Mouse (Mus musculus) stomach, embryonic 14.5 days (tissue): ENCODE results near the gene Brsk1. TPM values are rescaled to one million over a fixed set of nuclear protein-coding genes. Genes with fewer than 3 reads are reported as not detected.

ENCODE experiments used
- ATAC-seq: fragments of 200-750 bp; cut with Nextera tagmentation; 2 replicates; pipeline ENCODE4 v1.8.0; 2017; ENCODE audit warnings: low read depth, moderate TSS enrichment; ENCODE audit not compliant: insufficient number of reproducible peaks, insufficient read depth, low FRiP score
- H3K27ac ChIP-seq: fragments of 300-500 bp; sonication (generic); 2 replicates; pipeline ENCODE4 v1.5.1; 2014; ENCODE audit warnings: mild to moderate bottlenecking, low read length, moderate library complexity, mixed read lengths
- H3K27me3 ChIP-seq: fragments of 300-500 bp; sonication (generic); 2 replicates; pipeline ENCODE4 v1.6.1; 2014; ENCODE audit warnings: low read length, control low read depth, mixed read lengths; ENCODE audit not compliant: control insufficient read depth, insufficient read depth
- H3K36me3 ChIP-seq: fragments of 300-500 bp; sonication (generic); 2 replicates; pipeline ENCODE4 v1.6.1; 2014; ENCODE audit warnings: mild to moderate bottlenecking, control low read depth, low read length, moderate library complexity, mixed read lengths; ENCODE audit not compliant: control insufficient read depth, insufficient read depth
- H3K4me1 ChIP-seq: fragments of 300-500 bp; sonication (generic); 2 replicates; pipeline ENCODE4 v1.6.1; 2014; ENCODE audit warnings: low read length, control low read depth, mixed read lengths; ENCODE audit not compliant: control insufficient read depth, insufficient read depth
- H3K4me2 ChIP-seq: fragments of 300-500 bp; sonication (generic); replicated peaks from 2 replicates; pipeline ENCODE4 v1.6.1; 2014; ENCODE audit warnings: low read depth, low read length, control low read depth
- H3K4me3 ChIP-seq: fragments of 300-500 bp; sonication (generic); 2 replicates; pipeline ENCODE4 v1.5.1; 2014; ENCODE audit warnings: low read depth, low read length, control low read depth
- H3K9ac ChIP-seq: fragments of 300-500 bp; sonication (generic); replicated peaks from 2 replicates; pipeline ENCODE4 v1.6.1; 2014; ENCODE audit warnings: low read depth, mild to moderate bottlenecking, control low read depth, low read length, moderate library complexity, mixed read lengths
- H3K9me3 ChIP-seq: fragments of 300-500 bp; sonication (generic); 2 replicates; pipeline ENCODE4 v1.6.1; 2016; ENCODE audit warnings: low read depth, low read length, control low read depth; ENCODE audit not compliant: control insufficient read depth
- WGBS: fragments of 180-500 bp; shearing (Covaris S2); extraction: QIAGEN DNeasy Blood & Tissue Kit; methylation state at CpG from one replicate; pipeline ENCODE4 v1.1.7; 2014; 5-methylcytosine and 5-hydroxymethylcytosine counted together
- polyA plus RNA-seq: library from polyadenylated mRNA; unstranded; fragments of >200 nt; fragmentation: Nextera tagmentation; extraction: Ambion mirVana; gene quantifications from 2 replicates; pipeline ENCODE4 v1.2.1, GENCODE M21; 2014

The Brsk1 gene
- polyA plus RNA-seq = 2.3 and 4.0 TPM in 2 replicates

DNA sequence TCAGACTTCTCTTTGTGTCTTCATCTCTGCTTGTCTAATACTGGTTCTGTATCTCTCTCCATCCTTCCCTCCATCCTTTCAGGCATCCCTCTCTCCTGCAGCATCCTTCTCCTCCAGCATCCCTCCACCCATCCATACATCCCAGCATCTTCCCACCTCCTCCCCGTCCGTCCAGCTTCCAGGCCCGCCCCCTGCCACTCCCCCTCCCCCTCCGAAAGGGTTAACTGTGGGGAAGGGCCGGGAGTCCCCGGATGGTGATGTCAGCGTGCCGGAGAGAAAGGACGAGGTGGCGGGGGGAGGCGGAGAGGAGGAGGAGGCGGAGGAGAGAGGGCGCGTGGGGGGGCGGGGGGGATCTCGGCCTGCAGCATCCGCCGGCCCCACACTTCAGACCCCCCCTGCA lies at the start of gene Brsk1:
TSS of gene Brsk1 (plus strand) at position 218 of the 400 bp plus-strand sequence.
- 0% methylated on average over 6 of the region's 18 CpGs for WGBS
- peak within 1 kb of the TSS; percentile 87 for H3K27ac ChIP-seq
- peak within 1 kb of the TSS; percentile 88 for H3K4me3 ChIP-seq

GRCm38 (mm10) chr7:4641155-4641554 lies 49.2 kb upstream of the Brsk1 start:
- no peak overlapping the region for H3K9ac ChIP-seq
- no peaks in the 10 kb centered on the region for H3K4me1 ChIP-seq
- no peaks in the 10 kb centered on the region for H3K9me3 ChIP-seq
- 82% methylated on average over 11 of the region's 11 CpGs for WGBS
- ATAC-seq = no peak
- H3K36me3 ChIP-seq = peaks cover 61% of the 10 kb centered on the region
- H3K27me3 ChIP-seq = no peaks in the 10 kb centered on the region
- no peak overlapping the region for H3K4me2 ChIP-seq
- no peak overlapping the region for H3K4me3 ChIP-seq
- H3K27ac ChIP-seq = no peak overlapping the region

More for the DNA sequence above, at the start of gene Brsk1:
- Histone ChIP-seq H3K27me3 (no peaks in the 10 kb centered on the region), H3K4me2 (peak within 1 kb of the TSS; percentile 81), H3K36me3 (peaks cover 20% of the 10 kb centered on the region), H3K4me1 (peaks cover 7% of the 10 kb centered on the region; the same call in 1 of the 2 replicates), H3K9me3 (no peaks in the 10 kb centered on the region), H3K9ac (peak within 1 kb of the TSS; percentile 99)
- ATAC-seq = peak; percentile 72; the same call in 1 of the 2 replicates

DNA sequence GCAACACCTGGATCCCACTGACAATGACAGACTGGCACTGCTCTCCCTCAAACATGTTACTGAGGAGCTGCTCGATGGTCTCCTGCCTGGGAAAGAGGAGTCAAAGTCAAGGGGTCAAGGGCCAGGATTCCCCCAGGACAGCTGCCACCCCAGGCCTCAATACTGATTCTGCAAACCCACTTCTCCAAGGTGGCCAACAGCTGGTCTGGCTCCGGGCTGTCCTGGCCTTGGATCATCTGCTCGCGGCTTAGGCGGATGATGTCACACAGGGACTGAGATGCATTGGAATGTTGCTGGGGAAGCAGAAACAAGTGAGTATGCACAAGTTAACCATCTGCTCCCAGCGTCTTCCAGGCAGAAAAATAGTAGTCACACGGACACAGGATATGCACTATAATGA lies 48.4 kb upstream of the Brsk1 start:
- Histone ChIP-seq H3K27ac (no peak overlapping the region), H3K9me3 (no peaks in the 10 kb centered on the region), H3K4me3 (no peak overlapping the region), H3K4me2 (no peak overlapping the region), H3K9ac (no peak overlapping the region), H3K36me3 (peaks cover 65% of the 10 kb centered on the region), H3K4me1 (no peaks in the 10 kb centered on the region), H3K27me3 (no peaks in the 10 kb centered on the region)
- 74% methylated on average over 7 of the region's 7 CpGs for WGBS
- ATAC-seq = no peak

DNA sequence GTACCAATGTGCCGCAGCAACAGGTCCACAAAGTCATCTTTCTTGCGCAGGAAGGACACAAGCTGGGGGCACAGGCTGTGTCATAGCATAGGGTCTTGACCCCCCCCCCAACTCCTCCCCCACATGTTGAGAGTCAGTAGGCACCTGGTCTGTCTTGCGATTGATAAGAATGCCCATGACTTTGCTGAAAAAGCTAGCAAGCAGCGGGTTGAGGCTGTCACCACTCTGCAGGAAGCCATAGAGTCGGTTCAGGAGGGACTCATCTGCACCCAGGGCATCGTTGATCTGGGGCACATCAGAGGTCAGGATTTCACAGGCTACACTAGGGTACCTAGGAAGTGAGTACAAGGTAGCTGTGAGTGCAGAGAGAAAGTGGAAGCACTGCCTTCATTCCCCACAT lies 47.2 kb upstream of the Brsk1 start:
- H3K27ac ChIP-seq = no peak overlapping the region
- H3K4me2 ChIP-seq = no peak overlapping the region
- H3K36me3 ChIP-seq = peaks cover 57% of the 10 kb centered on the region
- H3K4me3 ChIP-seq = no peak overlapping the region
- H3K27me3 ChIP-seq = no peaks in the 10 kb centered on the region
- no peak overlapping the region for H3K9ac ChIP-seq
- H3K9me3 ChIP-seq = no peaks in the 10 kb centered on the region
- WGBS = 91% methylated on average over 6 of the region's 6 CpGs
- no peak for ATAC-seq
- H3K4me1 ChIP-seq = no peaks in the 10 kb centered on the region

GRCm38 (mm10) chr7:4646806-4647205 lies 43.6 kb upstream of the Brsk1 start:
- peaks cover 35% of the 10 kb centered on the region for H3K36me3 ChIP-seq
- no peaks in the 10 kb centered on the region for H3K27me3 ChIP-seq
- no peak overlapping the region for H3K27ac ChIP-seq
- H3K9ac ChIP-seq = no peak overlapping the region
- H3K4me2 ChIP-seq = no peak overlapping the region
- H3K4me1 ChIP-seq = no peaks in the 10 kb centered on the region
- H3K9me3 ChIP-seq = no peaks in the 10 kb centered on the region
- ATAC-seq = 0 out of 2 replicates have a peak, but pooled peaks have one; percentile 28
- no peak overlapping the region for H3K4me3 ChIP-seq
- WGBS = 86% methylated on average over 3 of the region's 3 CpGs

- Histone ChIP-seq H3K36me3 (peaks cover 30% of the 10 kb centered on the region), H3K4me2 (no peak overlapping the region)
- no peak; the same call in 1 of the 2 replicates for ATAC-seq
Measured at GRCm38 (mm10) chr7:4647291-4647690, 43.1 kb upstream of the Brsk1 start.

DNA sequence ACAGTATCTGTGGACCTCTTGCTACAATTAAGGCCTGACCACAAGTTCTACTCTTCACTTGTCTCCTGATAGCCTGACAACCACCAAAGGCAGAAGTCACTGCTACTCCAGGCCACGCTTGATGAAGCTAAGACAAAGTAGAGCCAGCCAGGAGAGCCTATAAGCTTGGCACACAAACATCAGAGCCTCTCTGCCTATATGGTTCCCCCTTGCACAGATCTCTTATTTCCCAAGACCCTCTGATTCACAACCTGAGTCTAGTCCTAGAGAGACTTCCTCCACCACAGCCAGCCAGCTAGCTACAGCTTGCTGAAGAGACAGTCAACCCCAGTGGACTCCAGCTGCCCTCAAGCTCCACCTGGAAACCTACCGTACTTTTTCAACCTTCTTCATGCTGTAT lies 42.4 kb upstream of the Brsk1 start:
- no peak overlapping the region for H3K9ac ChIP-seq
- 88% methylated on average over 2 of the region's 2 CpGs for WGBS
- H3K4me1 ChIP-seq = no peaks in the 10 kb centered on the region
- no peak for ATAC-seq
- no peaks in the 10 kb centered on the region for H3K27me3 ChIP-seq
- peaks cover 23% of the 10 kb centered on the region; the same call in 1 of the 2 replicates for H3K36me3 ChIP-seq
- no peak overlapping the region for H3K4me2 ChIP-seq
- no peak overlapping the region for H3K4me3 ChIP-seq
- H3K9me3 ChIP-seq = no peaks in the 10 kb centered on the region
- no peak overlapping the region for H3K27ac ChIP-seq

More at GRCm38 (mm10) chr7:4647291-4647690, 43.1 kb upstream of the Brsk1 start:
- H3K27ac ChIP-seq = no peak overlapping the region
- no peaks in the 10 kb centered on the region for H3K27me3 ChIP-seq
- WGBS = 53% methylated on average over 6 of the region's 6 CpGs
- no peak overlapping the region for H3K9ac ChIP-seq
- no peak overlapping the region for H3K4me3 ChIP-seq
- no peaks in the 10 kb centered on the region for H3K4me1 ChIP-seq
- no peaks in the 10 kb centered on the region for H3K9me3 ChIP-seq

- ATAC-seq = no peak
- Histone ChIP-seq H3K4me1 (peaks cover 12% of the 10 kb centered on the region), H3K4me3 (no peak overlapping the region), H3K27ac (no peak overlapping the region), H3K4me2 (no peak overlapping the region), H3K9me3 (no peaks in the 10 kb centered on the region), H3K27me3 (no peaks in the 10 kb centered on the region), H3K9ac (no peak overlapping the region), H3K36me3 (peaks cover 8% of the 10 kb centered on the region; the same call in 1 of the 2 replicates)
- WGBS = 70% methylated on average over 8 of the region's 8 CpGs
Measured at GRCm38 (mm10) chr7:4651581-4651980, 38.8 kb upstream of the Brsk1 start.

- H3K9me3 ChIP-seq = no peaks in the 10 kb centered on the region
- no peak overlapping the region for H3K27ac ChIP-seq
- H3K27me3 ChIP-seq = no peaks in the 10 kb centered on the region
- no peak overlapping the region for H3K4me2 ChIP-seq
- H3K36me3 ChIP-seq = peaks cover 4% of the 10 kb centered on the region; the same call in 1 of the 2 replicates
- no peak overlapping the region for H3K4me3 ChIP-seq
- ATAC-seq = no peak
- H3K9ac ChIP-seq = no peak overlapping the region
- peaks cover 22% of the 10 kb centered on the region for H3K4me1 ChIP-seq
- WGBS = 86% methylated on average over 5 of the region's 5 CpGs
Measured at GRCm38 (mm10) chr7:4652726-4653125, 37.7 kb upstream of the Brsk1 start.
